Mouse (Mus musculus) myocyte (in vitro differentiated cells): ENCODE measurements around the gene Riok1.

Experiments used
- CEBPB ChIP-seq: IDR thresholded peaks from 2 replicates; pipeline ENCODE4 v1.6.1; 2011; ENCODE audit warnings: mild to moderate bottlenecking, moderate library complexity; ENCODE audit not compliant: poor library complexity, insufficient read depth, severe bottlenecking
- E2F4 ChIP-seq: IDR thresholded peaks from one replicate; pipeline ENCODE4 v1.6.1; 2011; ENCODE audit warnings: mild to moderate bottlenecking, control low read depth, moderate library complexity; ENCODE audit not compliant: insufficient read depth
- MAX ChIP-seq: IDR thresholded peaks from one replicate; pipeline ENCODE4 v1.6.1; 2011; ENCODE audit warnings: low read depth, mild to moderate bottlenecking, control low read depth
- MYOD1 ChIP-seq, 3 experiments: IDR thresholded peaks; one replicate each; pipeline ENCODE4 v1.6.1; 2011; ENCODE audit warnings: control low read depth in 2 of 3, low read depth in 2 of 3, mild to moderate bottlenecking in 2 of 3, moderate library complexity in 1 of 3; ENCODE audit not compliant: insufficient read length in 2 of 3, control insufficient read depth in 1 of 3
- POLR2A ChIP-seq: IDR thresholded peaks from one replicate; pipeline ENCODE4 v1.6.1; 2011; ENCODE audit warnings: low read depth, mild to moderate bottlenecking, control low read depth, moderate library complexity; ENCODE audit not compliant: insufficient read length
- POLR2AphosphoS2 ChIP-seq: IDR thresholded peaks from one replicate; pipeline ENCODE4 v1.6.1; 2011; ENCODE audit warnings: low read depth, control low read depth; ENCODE audit not compliant: insufficient read length
- SRF ChIP-seq: IDR thresholded peaks from one replicate; pipeline ENCODE4 v1.6.1; 2011; ENCODE audit warnings: low read depth; ENCODE audit not compliant: control insufficient read depth, insufficient read length
- TCF12 ChIP-seq: IDR thresholded peaks from one replicate; pipeline ENCODE4 v1.6.1; 2011; ENCODE audit warnings: mild to moderate bottlenecking, control low read depth; ENCODE audit not compliant: poor library complexity, insufficient read depth, severe bottlenecking
- USF1 ChIP-seq: IDR thresholded peaks from one replicate; pipeline ENCODE4 v1.6.1; 2011; ENCODE audit warnings: low read depth, mild to moderate bottlenecking, control low read depth, moderate library complexity

DNA sequence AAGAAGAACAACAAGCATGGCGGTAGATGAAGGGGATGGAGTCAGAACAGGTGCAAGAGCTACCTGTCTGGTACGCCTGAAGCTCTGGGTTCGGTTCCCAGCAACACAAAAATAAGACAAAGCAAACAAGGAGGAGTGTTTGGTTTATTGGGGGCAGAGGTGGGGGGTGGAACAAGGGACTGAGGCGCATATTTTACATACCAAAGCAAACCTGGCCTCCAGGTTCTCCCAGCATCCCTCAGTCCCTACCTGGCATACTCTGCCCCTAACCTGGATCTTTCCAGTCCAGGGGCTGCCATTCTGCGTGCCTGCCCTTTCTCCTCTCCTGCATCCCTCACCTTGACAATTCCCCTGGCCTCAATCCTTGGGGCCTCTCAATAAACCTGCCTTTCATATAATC is 42.6 kb downstream of the Riok1 start:
- no peak for TF ChIP-seq MYOD1 (IDR thresholded peaks at IDR 0.05; ENCODE audit: control insufficient read depth in 1 of 3, insufficient read length in 2 of 3, low read depth in 2 of 3)
- no peak for TF ChIP-seq CEBPB
- TF ChIP-seq TCF12 = no peak
- TF ChIP-seq MAX = no peak
- TF ChIP-seq POLR2A = no peak
- no peak for TF ChIP-seq SRF
- TF ChIP-seq POLR2AphosphoS2 = no peak
- TF ChIP-seq USF1 = no peak
- TF ChIP-seq E2F4 = no peak
